Mouse (Mus musculus) right cerebral cortex, postnatal 25 days (tissue): Measurements from ENCODE around the gene Vmn1r89.

ENCODE experiments used
- DNase-seq: peaks from one replicate; pipeline ENCODE4 v3.0.0; 2022

The Vmn1r89 gene

GRCm38 (mm10) chr7:13212720-13213119, at the start of gene Vmn1r89:
Gene Vmn1r89, plus strand, starts transcription at chr7:13213020.
- DNase-seq = no peak

- DNase-seq = no peak
These were observed 48.2 kb downstream of the Vmn1r89 start for GRCm38 (mm10) chr7:13260746-13261700.

GRCm38 (mm10) chr7:13263851-13264250, 51.0 kb downstream of the Vmn1r89 start:
- DNase-seq = no peak

- DNase-seq = no peak
These were observed 51.6 kb downstream of the Vmn1r89 start for GRCm38 (mm10) chr7:13264396-13264795.

- DNase-seq = no peak
These were observed 56.0 kb downstream of the Vmn1r89 start for GRCm38 (mm10) chr7:13268749-13269260.

GRCm38 (mm10) chr7:13269394-13269793, 56.6 kb downstream of the Vmn1r89 start:
- DNase-seq = no peak
